Mouse (Mus musculus) heart, postnatal 4 days (tissue): ENCODE results near the gene Taf11. TPM values are rescaled to one million over a fixed set of nuclear protein-coding genes. Genes with fewer than 3 reads are reported as not detected.

Experiments
- total RNA-seq, 2 experiments: library from RNA; stranded (reverse); gene quantifications; 2 replicates each; pipeline ENCODE4 v1.2.3; 2021

Taf11 gene
- total RNA-seq, 2 experiments from 2014 or later: 28.5 to 29.3 TPM

Other genes with a start within 250 kb of the Taf11 start
- gene Spdef, start 180.9 kb downstream of the Taf11 start, total RNA-seq: under 1 TPM; 0.16 to 0.38 TPM
- 100 to 1,000 TPM; 104 to 107 TPM for gene D17Wsu92e, start 89.2 kb downstream of the Taf11 start, total RNA-seq
- gene Snrpc, start 71.7 kb downstream of the Taf11 start, total RNA-seq: 100 to 1,000 TPM in 1 of 2 experiments, 10 to 100 TPM in 1; 94.2 to 102 TPM
- gene Uhrf1bp1, start 53.4 kb downstream of the Taf11 start, total RNA-seq: 10 to 100 TPM; 20.7 to 21.9 TPM
- gene Anks1, start 538 bp downstream of the Taf11 start, total RNA-seq: 10 to 100 TPM; 54.2 to 59.2 TPM
- gene Tcp11, start 170.8 kb upstream of the Taf11 start, total RNA-seq: under 1 TPM in 1 of 2 experiments, not detected in 1; 0.14 TPM
- 1 to 10 TPM; 1.1 to 1.4 TPM for gene Scube3, start 232.3 kb upstream of the Taf11 start, total RNA-seq